Mouse (Mus musculus): ENCODE measurements around the gene Foxc2.
A peak's percentile ranks its signal among the peaks of the same experiment; 100 is the strongest.

Foxc2 gene

DNA sequence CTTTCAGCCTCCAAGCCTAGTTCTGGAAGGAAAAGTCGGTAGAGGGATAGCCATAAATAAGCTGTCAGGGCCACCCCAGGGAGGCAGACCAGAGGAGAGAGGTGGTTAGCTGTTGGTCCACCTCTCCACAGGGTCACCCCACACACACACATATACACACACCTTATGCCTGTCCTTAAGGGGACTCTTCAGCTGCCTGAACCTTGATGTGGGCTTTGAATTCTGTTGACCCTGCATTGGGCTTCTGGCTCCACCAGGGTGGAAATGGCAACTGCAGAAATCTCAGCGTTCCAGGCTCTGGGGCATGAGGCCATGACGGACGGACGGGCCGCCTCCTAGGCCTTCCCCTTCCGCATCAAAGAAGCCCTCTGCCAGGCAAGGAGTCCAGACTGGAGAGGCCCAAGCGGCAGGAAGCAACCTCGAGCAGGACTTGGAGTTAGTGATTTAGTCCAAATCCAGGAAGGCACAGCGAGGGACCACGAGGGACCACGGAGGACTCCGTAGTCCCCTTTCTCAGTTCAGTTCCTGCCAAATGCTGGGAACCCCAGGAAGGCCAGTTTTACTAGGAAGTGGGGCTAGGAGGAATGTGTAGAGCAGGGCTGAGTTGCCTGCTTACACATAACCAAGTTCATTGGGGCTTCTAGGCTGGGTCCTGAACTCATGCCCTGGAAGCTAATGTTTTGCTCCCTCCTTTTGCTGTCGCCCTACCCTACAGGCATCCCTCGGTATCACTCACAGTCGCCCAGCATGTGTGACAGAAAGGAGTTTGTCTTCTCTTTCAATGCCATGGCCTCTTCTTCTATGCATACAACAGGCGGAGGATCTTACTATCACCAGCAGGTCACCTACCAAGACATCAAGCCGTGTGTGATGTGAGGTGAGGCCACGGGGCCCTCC, 29.7 kb upstream of the Foxc2 start:
- no peak for DNase-seq (ENCODE audit: low spot score)

- DNase-seq (ENCODE audit: low spot score), result no peak
Observed at GRCm38 (mm10) chr8:121088281-121088680, 27.7 kb upstream of the Foxc2 start.

DNA sequence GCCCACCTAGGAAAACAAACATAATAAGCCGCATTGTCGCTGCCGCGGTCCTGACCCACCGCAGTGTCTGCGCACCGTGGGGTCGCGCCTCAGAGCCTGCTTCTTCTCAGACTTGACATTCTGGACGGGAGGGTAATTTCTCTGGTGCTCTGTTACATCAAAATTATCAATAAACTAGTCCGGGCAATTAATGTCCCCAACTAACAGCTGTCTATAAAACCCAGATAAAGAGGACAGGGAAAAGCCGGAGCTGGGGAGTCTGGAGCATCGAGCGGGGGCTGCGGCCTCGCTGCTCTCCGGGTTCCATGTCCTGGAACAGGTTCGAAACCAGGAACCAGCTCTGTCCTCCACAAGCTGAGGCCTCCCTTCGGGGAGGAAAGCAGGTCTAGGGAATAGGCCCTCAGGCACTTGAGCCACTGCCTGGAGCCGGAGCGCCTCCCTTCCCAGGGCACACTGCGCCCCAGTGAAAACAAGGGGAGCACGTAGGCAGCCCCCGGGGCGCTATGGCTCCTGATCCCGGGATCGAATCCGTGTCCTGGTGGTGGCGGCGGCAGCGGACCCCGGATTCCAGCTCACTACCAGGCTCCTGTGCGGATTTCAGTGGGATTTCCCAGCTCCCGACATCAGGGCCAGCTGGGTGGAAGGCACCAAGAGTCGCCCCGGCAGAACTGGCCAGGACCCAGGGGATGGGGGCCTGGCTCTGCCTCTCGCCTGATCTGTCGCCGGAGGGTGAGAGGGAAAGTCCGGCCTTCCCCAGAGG, 26.9 kb upstream of the Foxc2 start:
- no peak for DNase-seq (ENCODE audit: low spot score)

- DNase-seq (ENCODE audit: low spot score), result no peak
Observed at GRCm38 (mm10) chr8:121089631-121090380, 26.2 kb upstream of the Foxc2 start.

GRCm38 (mm10) chr8:121090716-121091115, 25.3 kb upstream of the Foxc2 start:
- no peak for DNase-seq (ENCODE audit: low spot score)

- no peak for DNase-seq (ENCODE audit: low spot score)
Observed at GRCm38 (mm10) chr8:121092141-121092540, 23.8 kb upstream of the Foxc2 start.

- peak; percentile 76 for DNase-seq (ENCODE audit: low spot score)
Observed at GRCm38 (mm10) chr8:121092627-121093026, 23.3 kb upstream of the Foxc2 start.

DNA sequence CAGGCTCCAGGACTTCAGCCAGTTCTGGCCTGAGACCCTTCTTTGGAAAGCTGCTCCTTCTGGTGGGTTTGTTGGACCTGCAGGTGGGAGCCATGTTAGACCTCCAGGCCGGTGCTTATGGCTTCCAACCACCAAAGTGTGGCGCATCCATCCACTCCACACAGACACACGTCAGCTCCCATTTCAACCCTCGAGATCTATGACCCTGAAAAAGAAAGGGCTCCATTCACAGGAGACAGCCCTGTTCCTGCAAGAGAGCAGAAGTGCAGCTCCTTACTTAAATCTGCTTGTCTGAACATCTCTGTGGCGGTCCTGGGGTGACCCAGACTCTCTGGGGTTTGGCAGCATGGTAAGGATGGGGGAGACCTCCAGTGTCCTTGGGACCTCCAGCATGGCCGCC, 22.5 kb upstream of the Foxc2 start:
- DNase-seq (ENCODE audit: low spot score), result no peak

DNA sequence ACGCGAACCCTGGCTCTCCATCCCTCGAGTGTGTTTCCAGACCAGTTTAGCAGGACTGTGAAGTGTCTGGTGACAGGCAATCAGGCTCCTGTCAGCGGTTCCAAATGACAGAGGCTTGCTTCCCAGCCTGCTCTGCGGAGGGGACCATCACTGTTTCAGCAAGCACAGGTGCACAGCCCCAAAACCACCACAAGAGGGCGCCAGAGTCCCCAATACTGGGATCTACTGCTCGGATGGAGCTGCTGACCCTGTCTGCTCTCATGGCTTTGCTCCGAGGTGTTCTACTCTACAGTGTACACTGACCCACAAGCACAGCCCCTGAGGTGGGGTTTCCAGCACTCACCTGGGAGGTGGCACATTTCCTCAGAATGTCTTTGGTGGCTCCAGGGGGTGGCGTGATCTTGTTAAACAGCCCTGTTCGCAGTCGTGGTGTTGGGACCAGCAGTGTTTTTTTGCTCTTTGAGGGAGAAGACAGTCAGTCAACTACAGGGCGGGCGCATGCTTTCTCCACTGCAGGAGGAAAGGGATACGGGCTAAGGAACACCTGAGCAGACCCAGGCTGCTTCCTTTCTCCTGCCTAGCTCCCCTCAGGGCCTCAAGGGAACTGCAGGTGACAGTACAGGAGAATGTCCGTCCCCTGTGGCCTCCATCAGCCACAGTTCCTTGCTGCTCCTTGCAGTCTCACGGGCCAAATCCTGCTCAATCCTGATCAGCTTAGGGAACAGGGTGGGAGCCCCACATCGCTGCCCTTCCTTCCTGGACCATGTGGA, 11.7 kb upstream of the Foxc2 start:
- DNase-seq (ENCODE audit: low spot score), result peak; percentile 65

DNA sequence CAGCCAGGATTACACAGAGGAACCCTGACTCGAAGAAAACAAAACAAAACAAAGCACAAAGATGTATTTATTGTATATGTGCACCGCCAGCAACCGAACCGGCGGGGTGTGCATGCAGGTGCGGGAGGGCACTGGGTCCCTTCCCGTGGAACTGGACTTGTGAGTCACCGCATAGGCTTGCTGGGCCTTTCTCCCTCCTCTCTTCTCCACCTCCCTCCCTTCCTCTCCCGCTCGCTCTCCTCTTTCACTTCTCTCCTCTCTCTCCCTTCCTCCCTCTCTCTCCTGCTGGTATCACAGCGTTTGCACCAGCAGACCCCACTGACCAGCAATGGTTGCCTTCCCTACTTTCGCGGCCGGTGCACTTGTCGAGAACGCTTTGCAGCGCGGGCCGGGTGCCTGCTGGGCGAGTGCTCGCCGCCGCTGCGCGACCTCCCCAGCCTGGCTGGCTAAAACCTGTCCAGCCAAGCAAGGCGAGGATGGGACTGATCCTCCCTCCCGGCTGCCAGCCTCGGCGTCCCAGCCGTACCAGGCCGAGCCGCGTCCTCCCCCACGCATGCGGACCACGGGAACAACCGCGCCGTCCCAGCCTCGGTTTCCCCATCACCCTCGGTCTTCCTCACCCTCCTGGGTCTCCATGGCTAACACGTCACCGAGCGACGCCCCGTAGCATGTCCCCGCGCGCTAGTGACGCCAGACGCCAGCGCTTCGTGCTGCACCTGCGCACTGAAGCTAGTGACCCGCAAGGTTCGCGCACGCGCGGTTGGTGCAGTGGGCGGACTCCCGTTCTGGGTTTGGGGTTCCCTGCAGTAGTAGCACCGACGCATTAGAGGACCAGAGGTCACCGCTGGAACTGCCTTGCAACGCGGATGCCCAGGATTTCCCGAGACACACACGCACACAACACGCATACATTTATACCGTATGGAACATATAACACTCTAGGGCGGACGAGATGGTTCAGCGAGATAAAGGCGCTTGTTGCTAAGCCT, 8.0 kb upstream of the Foxc2 start, which contains the start of gene Mthfsd:
Mthfsd (minus strand) TSS at position 725 of the 989 bp plus-strand sequence.
- DNase-seq (ENCODE audit: low spot score), result peak; percentile 95

GRCm38 (mm10) chr8:121108657-121109056, 7.3 kb upstream of the Foxc2 start:
- no peak for DNase-seq (ENCODE audit: low spot score)

DNA sequence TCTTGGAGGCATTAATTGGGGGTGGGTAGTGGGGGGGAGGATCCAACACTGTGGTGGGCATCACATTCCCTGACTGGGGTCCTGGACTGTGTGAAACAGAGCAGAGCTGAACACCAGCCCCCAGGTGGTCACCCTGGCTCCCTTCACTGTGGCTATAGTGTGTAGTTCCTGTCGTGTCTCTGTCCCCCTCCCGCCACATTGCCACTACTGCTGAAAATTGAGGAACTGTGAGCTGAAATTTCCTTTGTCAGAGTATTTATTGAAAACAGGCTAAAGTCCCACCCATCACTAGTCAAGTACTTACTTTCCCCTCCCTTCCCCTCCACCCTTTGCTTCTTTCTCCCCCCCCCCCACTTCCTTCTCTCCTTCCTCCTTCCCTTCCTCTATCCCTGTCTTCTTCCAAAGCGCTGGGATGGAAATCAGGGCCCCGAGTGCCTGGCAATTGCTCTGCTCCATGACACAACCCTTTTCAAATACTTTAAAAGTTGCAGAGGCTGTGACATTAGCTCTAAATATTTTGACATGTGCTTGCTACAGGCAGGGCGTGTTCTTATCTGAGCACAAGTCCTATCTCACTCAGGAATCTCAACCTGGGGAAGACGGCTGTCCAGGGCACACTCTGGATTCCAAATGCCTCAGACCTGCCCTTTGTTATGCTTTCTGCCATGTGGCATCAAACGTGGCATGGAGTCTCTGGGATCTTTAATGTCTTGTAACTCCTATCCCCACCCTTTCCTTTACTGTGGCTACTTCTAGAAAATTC, 4.6 kb upstream of the Foxc2 start:
- DNase-seq (ENCODE audit: low spot score), result no peak

DNA sequence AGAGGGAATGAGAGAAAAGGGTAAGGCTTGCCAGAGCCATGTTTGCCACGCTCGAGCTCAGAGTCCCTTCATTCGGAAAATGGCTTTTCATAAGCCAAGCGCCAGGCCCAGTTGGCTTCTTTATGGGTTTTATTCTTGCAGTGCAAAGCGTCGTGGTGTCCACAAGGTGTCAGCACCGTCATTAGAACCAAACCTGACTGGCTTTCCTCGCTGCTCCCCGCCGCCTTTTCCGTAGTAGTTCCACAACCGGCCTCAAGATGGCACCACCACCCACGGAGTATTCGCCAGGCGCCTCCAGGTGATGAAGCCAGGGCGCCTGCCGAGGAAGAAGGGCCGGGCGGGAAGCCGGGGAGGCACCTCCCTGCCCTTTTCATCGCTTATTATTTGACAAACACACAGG, 2.7 kb upstream of the Foxc2 start:
- DNase-seq (ENCODE audit: low spot score), result peak; percentile 91

GRCm38 (mm10) chr8:121115136-121115535, 835 bp upstream of the Foxc2 start:
- no peak for DNase-seq (ENCODE audit: low spot score)

- DNase-seq (ENCODE audit: low spot score), result peak; percentile 58
Observed at GRCm38 (mm10) chr8:121116591-121117185, 717 bp downstream of the Foxc2 start.

GRCm38 (mm10) chr8:121117186-121117651, 1.2 kb downstream of the Foxc2 start:
- DNase-seq (ENCODE audit: low spot score), result peak; percentile 36

GRCm38 (mm10) chr8:121117906-121118305, 1.9 kb downstream of the Foxc2 start:
- no peak for DNase-seq (ENCODE audit: low spot score)

DNA sequence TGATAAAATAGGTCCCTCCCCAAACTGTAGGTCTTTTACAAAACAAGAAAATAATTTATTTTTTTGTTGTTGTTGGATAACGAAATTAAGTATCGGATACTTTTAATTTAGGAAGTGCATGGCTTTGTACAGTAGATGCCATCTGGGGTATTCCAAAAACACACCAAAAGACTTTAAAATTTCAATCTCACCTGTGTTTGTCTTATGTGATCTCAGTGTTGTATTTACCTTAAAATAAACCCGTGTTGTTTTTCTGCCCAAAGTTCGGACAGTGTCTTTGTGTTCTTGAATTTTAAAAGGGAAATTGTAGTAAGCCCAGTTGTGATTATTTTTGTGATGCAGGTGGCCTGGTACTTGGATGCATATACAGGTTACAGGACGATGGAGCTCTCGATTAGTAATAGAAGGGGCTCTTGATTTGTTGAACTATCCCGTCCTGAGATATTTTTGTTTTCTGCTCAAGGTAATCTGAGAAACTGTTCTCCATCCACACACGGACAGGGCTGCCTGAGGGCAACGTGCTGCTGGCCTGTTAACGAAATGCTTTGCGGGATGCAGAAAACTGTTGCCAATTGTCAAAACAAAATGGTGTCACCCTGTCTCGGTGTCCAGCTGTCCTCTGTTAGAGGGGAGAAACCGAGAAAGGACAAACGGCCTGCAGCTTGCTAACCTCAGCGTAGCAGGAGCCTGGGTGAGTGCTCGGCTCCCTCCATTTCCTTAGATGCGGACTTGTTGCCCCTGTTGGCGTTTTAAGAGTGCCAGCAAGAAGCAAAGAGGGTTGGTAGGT, 2.9 kb downstream of the Foxc2 start:
- no peak for DNase-seq (ENCODE audit: low spot score)
